Mouse (Mus musculus) C2C12 (cell line): ENCODE results near the gene Cep89. TPM values are rescaled to one million over a fixed set of nuclear protein-coding genes. Genes with fewer than 3 reads are reported as not detected.

ENCODE experiments used
- H3K27me3 ChIP-seq: one replicate; pipeline ENCODE4 v1.6.1; 2011; ENCODE audit not compliant: control insufficient read depth, insufficient read depth, insufficient read length
- H3K36me3 ChIP-seq: one replicate; pipeline ENCODE4 v1.6.1; 2011; ENCODE audit not compliant: control insufficient read depth, insufficient read depth
- H3K4me3 ChIP-seq: one replicate; pipeline ENCODE4 v1.5.1; 2011; ENCODE audit warnings: mild to moderate bottlenecking, control low read depth; ENCODE audit not compliant: poor library complexity, insufficient read depth, severe bottlenecking
- H3K79me2 ChIP-seq: one replicate; pipeline ENCODE4 v1.6.1; 2011; ENCODE audit not compliant: control insufficient read depth, insufficient read depth
- H3K79me3 ChIP-seq: one replicate; pipeline ENCODE4 v1.6.1; 2011; ENCODE audit warnings: low read depth, control low read depth
- H3ac ChIP-seq: one replicate; pipeline ENCODE3; 2011; ENCODE audit warnings: low read depth; ENCODE audit not compliant: control insufficient read depth, insufficient read length
- CEBPB ChIP-seq: IDR thresholded peaks from one replicate; pipeline ENCODE4 v1.6.1; 2011; ENCODE audit warnings: low read depth, mild to moderate bottlenecking, control low read depth, moderate library complexity
- CTCF ChIP-seq: IDR thresholded peaks from one replicate; pipeline ENCODE4 v1.5.1; 2011; ENCODE audit not compliant: control insufficient read depth, insufficient read depth, insufficient read length
- FOSL1 ChIP-seq: IDR thresholded peaks from one replicate; pipeline ENCODE4 v1.8.0; 2011; ENCODE audit warnings: mild to moderate bottlenecking, low read length; ENCODE audit not compliant: poor library complexity, insufficient read depth, severe bottlenecking
- MAX ChIP-seq: IDR thresholded peaks from one replicate; pipeline ENCODE4 v1.6.1; 2011; ENCODE audit warnings: mild to moderate bottlenecking, control low read depth
- MYOD1 ChIP-seq: IDR thresholded peaks from one replicate; pipeline ENCODE4 v1.6.1; 2011; ENCODE audit warnings: low read depth; ENCODE audit not compliant: control insufficient read depth, insufficient read length
- MYOG ChIP-seq: IDR thresholded peaks from one replicate; pipeline ENCODE4 v1.6.1; 2011; ENCODE audit not compliant: control insufficient read depth, insufficient read length; ENCODE audit errors: extremely low read depth
- USF1 ChIP-seq: IDR thresholded peaks from one replicate; pipeline ENCODE4 v1.6.1; 2011; ENCODE audit warnings: low read depth, mild to moderate bottlenecking, control low read depth, moderate library complexity
- polyA plus RNA-seq: library from polyadenylated mRNA; unstranded; fragments of >200 nt; fragmentation: generic; extraction: Trizol; gene quantifications from one replicate; pipeline ENCODE4 v1.2.1, GENCODE M21; 2012; ENCODE audit warnings: missing spikeins

The Cep89 gene
- polyA plus RNA-seq, 1 experiment, result 20.5 TPM

DNA sequence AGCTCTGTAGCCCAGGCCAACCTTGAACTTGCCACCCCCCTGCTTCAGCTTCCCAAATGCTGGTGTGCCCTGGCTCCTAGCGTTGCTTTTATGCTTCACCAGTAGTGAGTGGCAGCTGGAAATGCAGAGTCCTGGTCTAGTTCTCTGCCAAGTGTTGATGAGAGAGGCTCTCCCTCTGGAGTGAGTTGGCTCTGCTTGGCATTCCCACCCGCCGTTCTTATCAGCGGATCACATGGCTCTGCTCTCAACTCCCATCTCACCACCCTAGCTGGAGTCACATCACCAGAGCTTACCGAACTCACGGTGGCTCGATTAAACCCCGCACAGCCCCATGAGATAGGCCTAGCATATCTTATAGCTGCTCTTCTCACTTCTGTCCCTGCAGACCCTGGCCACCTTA is 16.5 kb upstream of the Cep89 start:
- no peak overlapping the region for H3K4me3 ChIP-seq

GRCm38 (mm10) chr7:35381861-35382260 is 15.0 kb upstream of the Cep89 start:
- no peak overlapping the region for H3ac ChIP-seq
- H3K4me3 ChIP-seq, result no peak overlapping the region
- no peak for TF ChIP-seq MYOG
- no peak for TF ChIP-seq MYOD1
- no peak for TF ChIP-seq CTCF
- no peaks in the 10 kb centered on the region for H3K79me3 ChIP-seq
- H3K27me3 ChIP-seq, result no peaks in the 10 kb centered on the region
- H3K36me3 ChIP-seq, result no peaks in the 10 kb centered on the region
- H3K79me2 ChIP-seq, result no peaks in the 10 kb centered on the region

More for the DNA sequence above, 16.5 kb upstream of the Cep89 start:
- Histone ChIP-seq H3K36me3 (no peaks in the 10 kb centered on the region), H3K79me2 (no peaks in the 10 kb centered on the region), H3K27me3 (no peaks in the 10 kb centered on the region), H3K79me3 (no peaks in the 10 kb centered on the region), H3ac (no peak overlapping the region)
- no peak for TF ChIP-seq USF1

GRCm38 (mm10) chr7:35382706-35383353 is 14.0 kb upstream of the Cep89 start:
- no peak overlapping the region for H3K4me3 ChIP-seq
- TF ChIP-seq FOSL1 (no peak), MYOG (no peak), USF1 (no peak), CTCF (no peak), CEBPB (no peak), MAX (no peak), MYOD1 (no peak)

DNA sequence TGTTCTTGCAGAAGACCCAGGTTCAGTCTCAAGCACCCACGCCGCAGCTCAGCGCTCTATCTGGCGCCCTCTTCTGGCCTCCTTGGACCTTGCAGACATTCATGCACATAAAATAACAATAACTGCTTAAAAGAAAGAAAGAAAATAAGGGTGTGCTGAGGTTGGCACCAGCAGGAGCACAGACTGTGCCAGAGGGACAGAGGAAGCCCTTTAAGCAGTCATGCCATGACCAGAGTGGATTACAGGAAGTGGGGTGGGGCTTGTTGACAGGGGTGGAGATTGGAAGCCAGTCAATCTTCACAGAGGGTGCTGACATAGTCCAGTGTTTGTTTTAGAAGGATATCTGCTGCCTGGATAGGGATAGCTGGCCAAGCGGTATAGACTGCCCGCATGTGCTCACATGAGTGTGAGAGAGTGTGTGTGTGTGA is 10.3 kb upstream of the Cep89 start:
- Histone ChIP-seq H3K79me3 (no peaks in the 10 kb centered on the region), H3K36me3 (peaks cover 2% of the 10 kb centered on the region), H3K79me2 (no peaks in the 10 kb centered on the region), H3K27me3 (no peaks in the 10 kb centered on the region), H3K4me3 (no peak overlapping the region), H3ac (no peak overlapping the region)
- no peak for TF ChIP-seq USF1
- no peak for TF ChIP-seq MYOG

More at GRCm38 (mm10) chr7:35382706-35383353, 14.0 kb upstream of the Cep89 start:
- H3K36me3 ChIP-seq, result no peaks in the 10 kb centered on the region
- no peaks in the 10 kb centered on the region for H3K79me2 ChIP-seq
- no peaks in the 10 kb centered on the region for H3K79me3 ChIP-seq
- H3ac ChIP-seq, result no peak overlapping the region
- no peaks in the 10 kb centered on the region for H3K27me3 ChIP-seq

- no peak for TF ChIP-seq MYOG
- TF ChIP-seq FOSL1, result no peak
- TF ChIP-seq CEBPB, result no peak
- no peak for TF ChIP-seq MYOD1
- TF ChIP-seq CTCF, result no peak
- no peak for TF ChIP-seq USF1
- Histone ChIP-seq H3K27me3 (no peaks in the 10 kb centered on the region), H3K79me3 (no peaks in the 10 kb centered on the region), H3K36me3 (peaks cover 11% of the 10 kb centered on the region), H3ac (no peak overlapping the region), H3K4me3 (no peak overlapping the region), H3K79me2 (no peaks in the 10 kb centered on the region)
Observed at GRCm38 (mm10) chr7:35388694-35389093, 8.1 kb upstream of the Cep89 start.

DNA sequence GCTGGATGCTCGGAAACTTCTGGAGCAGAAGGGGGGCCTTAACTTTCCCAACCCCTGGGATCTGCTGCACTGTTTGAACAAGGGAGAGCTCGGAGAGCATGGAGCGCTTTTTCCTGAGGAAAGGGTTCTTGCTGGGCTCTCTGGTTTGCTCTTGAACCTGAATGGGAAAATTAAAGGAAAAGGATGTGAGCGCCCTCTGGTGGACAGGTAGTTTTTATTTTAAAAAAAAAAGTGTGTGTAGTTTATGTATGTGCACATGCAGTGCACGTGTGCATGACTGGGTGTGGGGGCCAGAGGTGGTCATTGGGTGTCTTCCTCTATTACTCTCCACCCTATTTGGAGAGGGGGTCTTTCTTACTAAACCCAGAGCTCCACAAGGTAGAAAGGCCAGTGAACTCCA is 3.9 kb upstream of the Cep89 start:
- Histone ChIP-seq H3K4me3 (no peak overlapping the region), H3ac (no peak overlapping the region), H3K36me3 (peaks cover 21% of the 10 kb centered on the region), H3K27me3 (no peaks in the 10 kb centered on the region), H3K79me3 (peaks cover 13% of the 10 kb centered on the region), H3K79me2 (peaks cover 26% of the 10 kb centered on the region)
- TF ChIP-seq CTCF (no peak), MYOD1 (no peak), USF1 (no peak), MAX (no peak), MYOG (no peak), CEBPB (no peak), FOSL1 (no peak)
